Mouse (Mus musculus) hindbrain, embryonic 13.5 days (tissue): ENCODE results near the gene Chrm3. TPM values are rescaled to one million over a fixed set of nuclear protein-coding genes. Genes with fewer than 3 reads are reported as not detected.

ENCODE experiments used
- ATAC-seq: fragments of 200-750 bp; cut with Nextera tagmentation; 2 replicates; pipeline ENCODE4 v1.8.0; 2017; ENCODE audit warnings: moderate TSS enrichment; ENCODE audit not compliant: low FRiP score
- H3K27ac ChIP-seq: fragments of 300-500 bp; sonication (generic); 2 replicates; pipeline ENCODE4 v1.5.1; 2015; ENCODE audit warnings: inconsistent platforms, mild to moderate bottlenecking, moderate library complexity
- H3K27me3 ChIP-seq: fragments of 300-500 bp; sonication (generic); 2 replicates; pipeline ENCODE4 v1.6.1; 2015; ENCODE audit warnings: mild to moderate bottlenecking, inconsistent platforms
- H3K36me3 ChIP-seq: fragments of 300-500 bp; sonication (generic); 2 replicates; pipeline ENCODE4 v1.6.1; 2015; ENCODE audit warnings: mild to moderate bottlenecking, inconsistent platforms
- H3K4me1 ChIP-seq: fragments of 300-500 bp; sonication (generic); replicated peaks from 2 replicates; pipeline ENCODE4 v1.6.1; 2015; ENCODE audit warnings: inconsistent platforms
- H3K4me2 ChIP-seq: fragments of 300-500 bp; sonication (generic); 2 replicates; pipeline ENCODE4 v1.6.1; 2015; ENCODE audit warnings: inconsistent platforms, mild to moderate bottlenecking, moderate library complexity
- H3K4me3 ChIP-seq: fragments of 300-500 bp; sonication (generic); 2 replicates; pipeline ENCODE4 v1.5.1; 2015; ENCODE audit warnings: mild to moderate bottlenecking, inconsistent platforms
- H3K9ac ChIP-seq: fragments of 300-500 bp; sonication (generic); 2 replicates; pipeline ENCODE4 v1.6.1; 2015; ENCODE audit warnings: mild to moderate bottlenecking, inconsistent platforms
- H3K9me3 ChIP-seq: fragments of 300-500 bp; sonication (generic); 2 replicates; pipeline ENCODE4 v1.6.1; 2016; ENCODE audit warnings: inconsistent platforms
- WGBS: fragments of 180-500 bp; shearing (Covaris S2); methylation state at CpG from one replicate; pipeline ENCODE4 v1.1.7; 2015; 5-methylcytosine and 5-hydroxymethylcytosine counted together
- polyA plus RNA-seq: library from polyadenylated mRNA; unstranded; fragments of >200 nt; fragmentation: Nextera tagmentation; extraction: Ambion mirVana; gene quantifications from 2 replicates; pipeline ENCODE4 v1.2.1, GENCODE M21; 2015

The Chrm3 gene
- polyA plus RNA-seq, 1 experiment from 2014 or later, result 2.4 TPM

DNA sequence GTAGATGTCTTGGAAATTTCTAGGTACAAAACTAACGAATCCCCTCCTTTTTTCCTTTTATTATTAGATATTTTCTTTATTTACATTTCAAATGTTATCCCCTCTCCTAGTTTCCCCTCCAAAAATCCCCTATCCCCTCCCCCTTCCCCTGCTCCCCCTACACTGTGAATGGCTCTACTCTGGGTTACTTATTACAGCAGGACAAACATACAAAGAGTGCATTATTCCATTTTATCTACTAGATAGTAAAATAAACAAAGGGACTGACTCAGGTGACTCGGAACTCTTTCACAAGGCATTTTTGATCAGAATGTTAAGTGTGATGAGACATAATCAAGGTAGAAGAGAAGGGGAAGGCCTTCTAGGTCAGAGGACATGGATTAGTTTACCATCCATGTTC lies 148.5 kb downstream of the Chrm3 start:
- Histone ChIP-seq H3K9me3 (no peaks in the 10 kb centered on the region), H3K27me3 (no peaks in the 10 kb centered on the region), H3K27ac (no peak overlapping the region), H3K36me3 (no peaks in the 10 kb centered on the region), H3K4me3 (no peak overlapping the region), H3K4me1 (no peaks in the 10 kb centered on the region), H3K4me2 (no peak overlapping the region), H3K9ac (no peak overlapping the region)
- ATAC-seq, result no peak
- WGBS, result 97% methylated on average over 2 of the region's 2 CpGs

DNA sequence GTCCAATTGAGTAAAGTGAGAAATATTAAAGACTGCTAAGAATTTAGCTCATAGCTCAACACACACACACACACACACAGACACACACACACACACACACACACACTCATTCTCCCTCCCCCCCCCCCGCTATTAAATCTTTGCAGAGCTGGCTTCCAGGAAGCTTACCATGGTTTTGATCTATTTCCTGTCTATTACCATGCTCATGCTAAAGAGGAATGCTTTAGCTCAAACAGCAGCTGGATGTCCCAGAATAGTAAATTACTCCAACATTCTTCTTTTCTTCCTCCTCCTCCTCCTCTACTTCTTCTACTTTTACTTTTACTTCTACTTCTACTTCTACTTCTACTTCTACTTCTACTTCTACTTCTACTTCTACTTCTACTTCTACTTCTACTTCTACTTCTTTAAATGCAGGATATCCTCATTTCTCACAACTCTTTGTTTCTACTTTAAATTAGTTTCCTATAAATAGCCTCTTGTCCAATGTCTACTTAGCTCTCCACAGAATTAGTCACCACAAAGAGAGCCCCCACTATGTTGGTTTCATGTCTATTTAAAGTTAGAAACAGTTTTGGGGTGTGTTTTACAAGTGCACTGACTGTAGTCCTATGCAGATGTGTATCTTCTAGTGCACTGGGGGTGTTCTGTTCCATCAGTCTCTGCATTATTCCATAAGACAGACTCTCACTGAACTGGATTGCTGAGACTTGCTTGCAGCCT lies 150.0 kb downstream of the Chrm3 start:
- H3K9ac ChIP-seq, result no peak overlapping the region
- H3K9me3 ChIP-seq, result no peaks in the 10 kb centered on the region
- WGBS, result 100% methylated on average over 1 of the region's 1 CpGs
- no peaks in the 10 kb centered on the region for H3K36me3 ChIP-seq
- H3K4me1 ChIP-seq, result no peaks in the 10 kb centered on the region
- H3K4me2 ChIP-seq, result no peak overlapping the region
- H3K4me3 ChIP-seq, result no peak overlapping the region
- H3K27ac ChIP-seq, result no peak overlapping the region
- no peaks in the 10 kb centered on the region for H3K27me3 ChIP-seq
- ATAC-seq, result no peak

DNA sequence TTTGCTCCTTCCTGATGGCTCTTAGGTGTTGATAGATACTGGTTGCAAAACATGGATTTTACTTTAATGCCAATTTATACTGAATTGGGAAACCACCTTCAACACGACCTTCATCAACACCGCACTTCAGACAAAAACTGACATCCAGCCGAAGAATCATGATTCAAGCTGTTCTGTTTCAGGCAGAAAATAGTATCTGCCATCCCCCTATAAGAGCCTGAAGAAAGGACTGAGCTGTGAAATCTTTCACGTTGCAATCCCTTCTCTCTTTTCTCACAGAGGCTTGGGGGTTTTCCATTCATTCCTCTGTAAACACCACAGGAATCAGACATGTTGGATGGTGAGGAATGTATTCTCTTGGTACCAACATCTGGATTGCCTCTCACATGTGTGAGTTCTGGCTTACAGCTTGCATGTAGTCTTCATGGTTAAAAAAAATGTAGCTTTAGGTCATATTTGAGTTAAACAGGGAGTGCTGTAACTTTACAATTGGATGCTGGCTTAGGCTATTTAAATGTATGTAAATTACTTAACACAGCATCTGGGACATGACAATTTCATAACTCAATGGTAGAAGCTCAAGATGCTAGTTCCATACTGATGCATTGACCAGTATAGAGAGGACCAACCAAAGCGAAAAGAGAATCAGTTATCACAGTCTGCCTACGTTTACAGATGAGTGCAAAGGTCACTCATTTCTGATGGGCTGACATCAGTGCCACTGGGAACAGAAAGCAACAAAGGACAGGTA lies 161.3 kb downstream of the Chrm3 start:
- H3K9me3 ChIP-seq, result no peaks in the 10 kb centered on the region
- no peak overlapping the region for H3K27ac ChIP-seq
- WGBS, result 87% methylated on average over 6 of the region's 6 CpGs
- no peak overlapping the region for H3K4me2 ChIP-seq
- no peaks in the 10 kb centered on the region for H3K27me3 ChIP-seq
- no peak overlapping the region for H3K9ac ChIP-seq
- ATAC-seq, result no peak
- no peaks in the 10 kb centered on the region for H3K36me3 ChIP-seq
- no peaks in the 10 kb centered on the region for H3K4me1 ChIP-seq
- H3K4me3 ChIP-seq, result no peak overlapping the region

DNA sequence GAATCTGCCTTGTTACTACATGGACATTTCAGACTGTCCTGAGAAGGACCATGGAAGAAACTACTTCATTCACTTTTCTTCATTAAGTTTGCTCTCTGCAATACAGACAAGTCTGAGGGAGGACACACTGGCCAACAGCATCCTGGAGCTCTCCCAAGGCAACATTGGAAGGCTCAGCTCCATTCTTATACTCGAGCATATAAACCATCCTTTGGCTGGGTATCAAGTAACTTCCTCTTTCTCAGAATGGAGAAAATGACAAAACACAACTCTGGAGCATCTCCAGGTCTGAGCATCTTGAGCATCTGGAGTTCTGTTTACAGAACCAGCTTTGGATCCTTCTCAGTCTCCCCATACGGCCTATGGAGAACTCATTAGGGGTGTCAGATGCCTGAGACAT lies 170.8 kb downstream of the Chrm3 start:
- Histone ChIP-seq H3K27me3 (no peaks in the 10 kb centered on the region), H3K9me3 (no peaks in the 10 kb centered on the region), H3K4me2 (no peak overlapping the region), H3K4me1 (no peaks in the 10 kb centered on the region), H3K9ac (no peak overlapping the region), H3K27ac (no peak overlapping the region), H3K4me3 (no peak overlapping the region), H3K36me3 (no peaks in the 10 kb centered on the region)
- no peak for ATAC-seq
- 78% methylated on average over 2 of the region's 2 CpGs for WGBS

DNA sequence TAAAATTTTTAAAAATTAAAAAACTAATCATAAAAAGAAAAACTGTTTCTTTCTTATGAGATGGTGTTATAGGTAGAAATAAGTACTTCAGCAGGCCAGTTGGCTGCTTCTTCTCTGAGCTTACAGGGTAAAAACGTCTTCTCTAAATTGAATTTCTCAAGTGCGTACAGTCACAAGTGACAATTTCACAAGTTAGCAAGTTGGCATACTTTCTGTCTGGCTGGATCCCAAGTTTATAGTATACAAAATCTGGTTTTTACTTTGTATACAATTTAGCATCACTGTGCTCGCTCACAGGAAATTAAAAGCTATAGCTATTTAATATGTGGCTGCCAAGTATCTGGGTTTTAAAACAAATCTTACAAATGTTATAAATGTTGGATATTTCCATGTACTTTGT lies 172.7 kb downstream of the Chrm3 start:
- Histone ChIP-seq H3K9me3 (no peaks in the 10 kb centered on the region), H3K27me3 (no peaks in the 10 kb centered on the region), H3K4me3 (no peak overlapping the region), H3K9ac (no peak overlapping the region), H3K4me1 (no peaks in the 10 kb centered on the region), H3K27ac (no peak overlapping the region), H3K36me3 (no peaks in the 10 kb centered on the region), H3K4me2 (no peak overlapping the region)
- WGBS, result 86% methylated on average over 3 of the region's 3 CpGs
- no peak for ATAC-seq

DNA sequence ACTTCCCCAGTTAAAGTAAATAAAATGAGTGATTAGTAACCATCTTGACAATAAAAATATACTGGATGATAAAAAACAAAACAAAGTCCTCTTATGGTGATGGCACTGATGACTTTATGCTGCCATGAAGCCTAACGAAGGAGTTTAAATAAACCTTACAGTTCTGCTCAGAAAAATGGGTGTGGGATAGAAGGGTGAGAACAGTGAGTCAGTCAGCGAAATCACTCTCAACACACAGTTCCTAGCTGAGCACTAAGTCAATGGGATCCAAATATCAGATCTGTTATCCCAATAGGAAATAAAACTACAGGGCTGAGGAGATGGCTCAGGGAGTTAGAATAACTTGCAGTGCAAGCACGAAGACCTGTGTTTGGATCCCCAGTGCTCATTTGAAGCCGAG lies 176.8 kb downstream of the Chrm3 start:
- H3K4me3 ChIP-seq, result no peak overlapping the region
- no peaks in the 10 kb centered on the region for H3K36me3 ChIP-seq
- H3K27ac ChIP-seq, result no peak overlapping the region
- ATAC-seq, result no peak
- H3K27me3 ChIP-seq, result no peaks in the 10 kb centered on the region
- H3K4me1 ChIP-seq, result no peaks in the 10 kb centered on the region
- WGBS, result 92% methylated on average over 4 of the region's 4 CpGs
- no peak overlapping the region for H3K9ac ChIP-seq
- H3K9me3 ChIP-seq, result no peaks in the 10 kb centered on the region
- no peak overlapping the region for H3K4me2 ChIP-seq

DNA sequence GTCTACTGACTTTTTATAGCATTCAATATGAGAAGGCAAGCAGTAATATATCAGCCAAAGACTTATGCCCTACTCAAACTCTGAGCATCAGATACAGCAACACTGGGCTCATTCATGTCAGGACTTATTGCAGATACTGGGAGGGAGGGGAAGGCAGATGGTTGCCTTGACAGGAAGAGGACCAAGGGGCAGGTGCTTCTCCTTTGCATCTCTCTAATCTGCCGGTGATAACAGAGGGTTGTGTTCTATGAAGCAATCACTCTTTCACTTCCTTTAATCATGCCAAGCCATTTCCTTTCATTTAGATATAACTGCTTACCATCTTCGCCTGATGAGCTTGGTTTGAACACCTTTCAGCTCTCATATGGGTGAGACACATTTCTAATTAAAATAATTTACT lies 177.9 kb downstream of the Chrm3 start:
- H3K4me2 ChIP-seq, result no peak overlapping the region
- 90% methylated on average over 2 of the region's 2 CpGs for WGBS
- ATAC-seq, result no peak
- H3K27ac ChIP-seq, result no peak overlapping the region
- H3K4me3 ChIP-seq, result no peak overlapping the region
- H3K36me3 ChIP-seq, result no peaks in the 10 kb centered on the region
- no peaks in the 10 kb centered on the region for H3K4me1 ChIP-seq
- no peak overlapping the region for H3K9ac ChIP-seq
- H3K9me3 ChIP-seq, result no peaks in the 10 kb centered on the region
- H3K27me3 ChIP-seq, result no peaks in the 10 kb centered on the region

DNA sequence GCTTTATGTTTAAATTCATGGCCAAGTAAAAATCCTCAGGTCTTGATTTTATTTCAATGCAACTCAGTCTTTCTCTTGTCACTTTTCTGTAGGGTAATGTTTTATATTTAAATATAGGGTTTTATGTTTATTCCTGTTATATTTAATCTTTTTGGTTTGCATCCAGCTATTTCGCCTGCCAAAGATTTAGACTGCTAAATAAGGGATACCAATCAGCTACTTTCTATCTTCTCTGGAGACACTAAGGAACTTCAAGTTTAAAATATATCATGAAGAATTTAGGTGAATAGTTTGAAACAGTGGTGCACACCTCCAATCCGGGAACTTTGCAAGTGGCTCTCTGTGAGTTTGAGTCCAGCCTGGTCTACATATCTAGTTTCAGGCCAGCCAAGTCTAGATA lies 190.1 kb downstream of the Chrm3 start:
- Histone ChIP-seq H3K4me2 (no peak overlapping the region), H3K9me3 (no peaks in the 10 kb centered on the region), H3K27me3 (no peaks in the 10 kb centered on the region), H3K27ac (no peak overlapping the region), H3K4me3 (no peak overlapping the region), H3K9ac (no peak overlapping the region), H3K4me1 (no peaks in the 10 kb centered on the region), H3K36me3 (no peaks in the 10 kb centered on the region)
- 92% methylated on average over 2 of the region's 2 CpGs for WGBS
- no peak for ATAC-seq

DNA sequence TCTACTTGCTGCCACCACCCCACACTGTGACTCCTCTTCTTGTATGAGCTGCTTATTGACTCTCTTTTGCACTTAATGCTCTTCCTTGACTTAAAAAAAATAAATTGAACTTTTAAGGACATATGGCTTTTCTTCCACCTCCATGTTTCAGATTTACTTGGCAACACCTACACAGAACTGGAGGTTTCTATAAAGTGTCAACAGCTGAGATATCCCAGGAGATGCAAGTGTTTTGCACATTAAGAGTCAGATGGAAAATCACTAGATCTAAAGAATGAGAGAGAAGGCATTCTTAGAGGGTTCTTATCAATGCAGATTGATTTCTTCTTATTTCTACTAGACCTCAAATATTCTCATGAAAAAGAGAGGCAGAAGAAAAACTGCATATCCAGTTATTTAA lies 197.3 kb downstream of the Chrm3 start:
- H3K27ac ChIP-seq, result no peak overlapping the region
- no peaks in the 10 kb centered on the region for H3K27me3 ChIP-seq
- ATAC-seq, result no peak
- H3K9me3 ChIP-seq, result no peaks in the 10 kb centered on the region
- H3K4me3 ChIP-seq, result no peak overlapping the region
- no peaks in the 10 kb centered on the region for H3K36me3 ChIP-seq
- no peaks in the 10 kb centered on the region for H3K4me1 ChIP-seq
- H3K4me2 ChIP-seq, result no peak overlapping the region
- no peak overlapping the region for H3K9ac ChIP-seq

DNA sequence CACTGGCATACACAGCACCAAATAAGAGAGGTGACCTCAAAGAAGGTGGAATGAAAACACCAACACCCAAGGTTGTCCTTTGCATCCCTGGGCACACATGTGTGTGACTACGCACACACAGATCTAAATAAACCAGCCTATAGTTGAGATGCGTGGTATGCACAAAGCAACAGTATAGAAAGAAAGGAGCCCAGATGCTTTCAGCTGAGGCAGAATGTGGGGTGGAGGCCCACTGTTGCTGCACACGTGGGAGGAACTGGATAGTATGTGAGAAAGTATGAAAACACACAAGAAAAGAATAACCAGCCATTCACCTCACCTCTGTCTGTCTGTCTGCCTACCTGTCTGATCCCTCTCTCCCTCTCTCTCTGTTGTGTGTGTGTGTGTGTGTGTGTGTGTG lies 203.2 kb downstream of the Chrm3 start:
- WGBS, result 89% methylated on average over 3 of the region's 3 CpGs
- no peak overlapping the region for H3K27ac ChIP-seq

DNA sequence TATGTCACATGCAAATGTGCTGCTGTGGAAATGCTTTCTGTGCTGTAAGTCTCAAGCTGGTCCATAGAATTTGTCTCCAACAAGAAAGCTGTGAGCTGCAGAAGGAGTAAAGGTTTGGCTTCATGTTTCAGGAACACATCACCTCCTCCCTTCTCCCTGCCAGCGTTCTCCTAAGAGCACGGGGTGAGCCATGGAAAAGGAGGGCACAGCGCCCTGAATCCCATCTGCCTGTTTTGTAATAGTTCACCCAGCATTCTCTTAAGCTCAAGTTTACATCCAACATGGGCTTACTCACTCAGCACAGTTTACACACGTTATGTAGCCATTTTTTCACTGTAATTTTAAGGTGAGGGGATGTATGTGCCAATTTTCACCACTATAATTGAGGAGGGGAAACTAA lies 220.1 kb downstream of the Chrm3 start:
- no peak for ATAC-seq
- no peak overlapping the region for H3K4me2 ChIP-seq
- no peaks in the 10 kb centered on the region for H3K36me3 ChIP-seq
- 92% methylated on average over 4 of the region's 4 CpGs for WGBS
- no peak overlapping the region for H3K9ac ChIP-seq
- no peak overlapping the region for H3K27ac ChIP-seq
- H3K4me3 ChIP-seq, result no peak overlapping the region
- H3K9me3 ChIP-seq, result no peaks in the 10 kb centered on the region
- H3K27me3 ChIP-seq, result no peaks in the 10 kb centered on the region
- H3K4me1 ChIP-seq, result no peaks in the 10 kb centered on the region

More for the DNA sequence above, 203.2 kb downstream of the Chrm3 start:
- H3K27me3 ChIP-seq, result no peaks in the 10 kb centered on the region
- H3K9me3 ChIP-seq, result no peaks in the 10 kb centered on the region
- no peak for ATAC-seq
- no peak overlapping the region for H3K4me3 ChIP-seq
- no peak overlapping the region for H3K4me2 ChIP-seq
- H3K9ac ChIP-seq, result no peak overlapping the region
- H3K36me3 ChIP-seq, result no peaks in the 10 kb centered on the region
- no peaks in the 10 kb centered on the region for H3K4me1 ChIP-seq

DNA sequence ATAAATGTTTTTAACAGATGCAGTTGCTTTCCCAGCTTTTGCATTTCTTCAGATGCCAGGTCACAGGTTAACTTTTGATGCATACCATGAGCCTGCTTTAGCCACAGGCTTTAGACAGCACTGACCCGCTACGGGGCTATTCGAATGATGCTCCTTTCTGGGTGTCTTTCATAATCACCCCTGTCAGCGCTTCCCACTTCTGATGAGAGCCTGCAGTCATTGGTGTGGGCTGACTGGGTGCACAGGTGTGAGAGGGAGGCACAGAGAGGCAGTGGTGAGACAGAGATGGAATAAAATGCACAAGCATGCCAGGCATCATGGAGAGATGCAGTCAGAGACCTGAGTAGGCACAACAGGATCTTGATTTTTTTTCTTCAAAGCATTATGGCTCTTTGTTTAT lies 221.8 kb downstream of the Chrm3 start:
- Histone ChIP-seq H3K4me1 (no peaks in the 10 kb centered on the region), H3K36me3 (no peaks in the 10 kb centered on the region), H3K4me3 (no peak overlapping the region), H3K4me2 (no peak overlapping the region), H3K27me3 (no peaks in the 10 kb centered on the region), H3K9me3 (no peaks in the 10 kb centered on the region), H3K9ac (no peak overlapping the region), H3K27ac (no peak overlapping the region)
- ATAC-seq, result no peak
- WGBS, result 95% methylated on average over 4 of the region's 4 CpGs

DNA sequence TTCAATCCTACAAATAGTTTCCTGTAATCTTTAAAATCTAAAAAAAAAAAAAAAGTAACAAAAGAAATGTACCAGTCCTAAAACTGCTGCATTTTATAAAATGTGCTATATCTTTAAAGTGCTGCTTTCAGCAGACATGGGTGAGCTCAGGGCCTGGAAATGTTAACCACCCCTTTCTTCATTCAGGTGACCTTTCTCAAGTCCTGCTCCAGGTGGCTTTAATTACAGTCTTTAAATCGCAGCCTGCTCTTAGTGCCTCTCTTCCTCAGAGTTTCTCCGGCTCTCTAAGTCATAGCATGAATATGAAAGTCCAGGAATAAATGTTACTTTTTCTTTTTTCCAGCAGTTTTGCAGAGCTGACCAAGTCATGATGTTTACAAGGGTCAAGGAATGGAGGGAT lies 229.6 kb downstream of the Chrm3 start:
- no peak overlapping the region for H3K4me3 ChIP-seq
- no peaks in the 10 kb centered on the region for H3K9me3 ChIP-seq
- 79% methylated on average over 2 of the region's 2 CpGs for WGBS
- no peak overlapping the region for H3K4me2 ChIP-seq
- no peak overlapping the region for H3K9ac ChIP-seq
- H3K27ac ChIP-seq, result no peak overlapping the region
- no peaks in the 10 kb centered on the region for H3K4me1 ChIP-seq
- no peaks in the 10 kb centered on the region for H3K36me3 ChIP-seq
- no peaks in the 10 kb centered on the region for H3K27me3 ChIP-seq
- ATAC-seq, result no peak
